Mouse (Mus musculus): Measurements from ENCODE around the gene Tex28. TPM values are rescaled to one million over a fixed set of nuclear protein-coding genes. Genes with fewer than 3 reads are reported as not detected.
A peak's percentile ranks its signal among the peaks of the same experiment; 100 is the strongest.
"Not testable (repeated sequence)": the region's sequence is repeated elsewhere in the genome, so short reads cannot be mapped to it uniquely, and the experiment has no call there.

Gene Tex28
- total RNA-seq (2014; fragmentation: Nextera tagmentation) (not detected in 2 replicates), total RNA-seq (2017) (not detected in 2 replicates)

DNA sequence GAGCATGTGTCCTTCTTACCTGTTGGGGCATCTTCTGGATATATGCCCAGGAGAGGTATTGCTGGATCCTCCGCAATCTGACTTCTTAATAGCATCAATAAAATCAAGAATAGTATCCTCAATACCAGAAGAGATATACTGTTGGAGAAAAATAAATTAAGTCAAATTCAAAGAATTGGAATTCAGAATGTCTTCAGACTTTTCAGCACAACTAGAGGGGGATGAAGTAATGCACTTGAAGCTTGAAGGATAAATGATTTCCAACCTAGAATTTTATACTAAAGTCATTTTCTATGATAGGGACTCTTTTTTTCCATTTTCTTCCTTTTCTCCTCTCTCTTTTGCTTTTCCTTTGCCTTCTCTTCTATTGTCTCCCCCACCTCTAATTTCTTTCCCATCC, at the start of gene Tex28:
Tex28 (minus strand) TSS at position 101 of the 400 bp plus-strand sequence.
- ATAC-seq (replicated peaks; ENCODE audit: poor library complexity, severe bottlenecking), result no peak

DNA sequence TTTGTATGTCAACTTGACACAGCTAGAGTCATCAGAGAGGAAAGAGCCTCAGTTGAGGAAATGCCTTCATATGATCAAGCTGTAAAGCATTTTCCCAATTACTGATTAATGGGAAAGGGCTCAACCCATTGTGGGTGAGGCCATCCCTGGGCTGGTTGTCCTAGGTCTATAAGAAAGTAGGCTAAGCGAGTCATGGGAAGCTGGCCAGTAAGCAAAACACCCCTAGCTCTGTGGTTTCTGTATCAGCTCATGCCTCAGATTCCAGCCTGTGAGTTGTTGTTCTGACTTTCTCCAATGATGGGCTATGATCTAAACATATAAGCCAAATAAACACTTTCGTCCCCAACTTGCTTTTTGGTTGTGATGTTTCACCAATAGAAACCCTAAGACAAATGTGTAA, 35.9 kb upstream of the Tex28 start:
- ATAC-seq (replicated peaks; ENCODE audit: poor library complexity, severe bottlenecking), result no peak

DNA sequence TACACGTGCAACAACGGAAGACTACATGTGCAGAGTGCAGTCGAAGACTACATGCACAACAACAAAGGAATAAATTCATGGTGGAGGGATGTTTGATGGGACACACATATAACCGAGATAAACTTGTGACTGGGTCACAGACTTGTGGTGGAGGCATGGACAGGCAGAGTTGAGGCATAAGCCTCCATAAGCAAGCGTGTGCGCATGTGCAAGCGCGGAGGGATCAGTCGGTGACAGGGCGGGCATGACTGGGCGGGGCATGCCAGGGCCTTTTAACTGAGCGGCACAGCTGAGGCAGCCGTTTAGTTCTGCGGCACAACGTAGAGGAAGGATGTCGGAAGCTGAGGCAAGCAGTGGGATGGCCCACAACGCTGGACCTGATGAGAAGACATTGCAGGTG, 9.3 kb upstream of the Tex28 start, which contains the start of gene Tktl1:
Tktl1 (plus strand) TSS at position 301 of the 400 bp plus-strand sequence.
- no peak for ATAC-seq (replicated peaks; ENCODE audit: poor library complexity, severe bottlenecking)

DNA sequence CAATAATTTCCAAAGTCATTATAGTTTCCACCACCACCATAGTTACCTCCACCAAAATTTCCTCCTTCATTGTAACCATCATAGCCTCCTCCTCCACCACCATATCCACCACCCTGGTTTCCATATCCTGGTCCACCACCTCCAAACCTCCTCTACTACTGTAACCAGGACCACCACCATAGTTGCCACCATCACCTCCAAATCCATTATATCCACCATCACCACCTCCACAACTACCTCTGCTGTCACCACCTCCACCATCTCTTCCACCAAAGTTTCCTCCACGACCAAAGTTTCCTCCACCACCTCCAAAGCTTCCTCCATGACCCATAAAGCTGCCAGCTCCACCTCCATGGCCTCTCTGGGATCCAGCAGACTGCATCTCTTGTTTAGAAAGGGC, 32.4 kb downstream of the Tex28 start, which contains the start of gene Mecp2:
Mecp2 (minus strand) TSS at position 101 of the 400 bp plus-strand sequence.
- not testable (repeated sequence) for ATAC-seq (replicated peaks; ENCODE audit: poor library complexity, severe bottlenecking)

DNA sequence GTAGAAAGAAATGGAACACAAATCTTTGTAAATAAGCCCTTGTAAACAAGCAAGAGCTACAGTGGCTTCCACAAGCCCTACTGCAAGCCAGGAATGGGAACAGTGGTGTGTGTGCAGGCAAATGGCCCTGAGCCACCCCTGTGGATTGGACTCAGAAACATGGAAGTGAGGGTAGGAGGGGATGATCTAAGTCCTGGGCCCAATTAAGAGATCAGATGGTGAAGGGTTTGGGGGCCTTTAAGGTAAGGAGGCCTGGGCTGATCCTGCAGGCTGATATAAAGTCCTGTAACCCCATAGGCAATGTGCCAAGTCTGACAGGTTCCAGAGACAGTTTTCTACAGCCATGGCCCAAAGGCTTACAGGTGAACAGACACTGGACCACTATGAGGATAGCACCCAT, 40.5 kb downstream of the Tex28 start, which contains the start of gene Opn1mw:
Opn1mw (plus strand) TSS at position 301 of the 400 bp plus-strand sequence.
- no peak for ATAC-seq (replicated peaks; ENCODE audit: poor library complexity, severe bottlenecking)

DNA sequence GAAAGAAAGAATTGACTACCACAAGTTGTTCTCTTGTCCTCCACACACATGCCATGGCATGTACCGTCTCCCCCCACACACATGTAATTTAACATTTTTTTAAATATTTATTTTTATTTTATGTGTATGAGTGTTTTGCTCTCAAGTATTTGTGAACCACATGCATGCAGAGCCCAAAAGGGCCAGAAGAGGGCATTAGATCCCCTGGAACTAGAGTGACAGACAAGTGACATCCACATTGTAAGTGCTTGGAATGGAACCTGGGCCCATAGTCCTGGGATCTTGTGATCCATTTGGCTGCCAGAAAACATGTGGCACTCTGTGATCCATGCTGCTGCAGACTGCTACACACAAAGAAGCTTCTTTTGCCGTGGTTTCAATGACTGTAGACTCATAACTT, 42.7 kb downstream of the Tex28 start:
- ATAC-seq (replicated peaks; ENCODE audit: poor library complexity, severe bottlenecking), result peak; percentile 35; the same call in 1 of the 2 replicates

DNA sequence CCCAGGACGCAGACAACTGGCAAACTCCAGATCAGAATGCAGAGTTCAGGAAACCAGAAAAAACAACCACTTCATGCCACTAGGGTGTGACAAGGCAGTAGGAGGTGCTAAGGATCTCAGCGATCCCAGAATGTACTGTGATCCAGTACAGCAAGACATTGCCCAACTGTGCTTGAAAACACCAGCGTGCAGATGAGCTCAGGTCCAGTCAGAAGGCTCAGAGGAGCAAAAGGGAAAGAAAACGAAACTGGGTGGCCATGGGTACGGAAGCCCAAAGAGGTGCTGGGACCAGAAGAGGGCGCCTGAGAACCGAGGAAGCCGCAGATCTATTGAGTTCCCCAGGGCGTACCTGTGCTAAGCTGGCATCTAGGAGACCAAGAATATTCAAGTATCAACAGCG, 52.1 kb downstream of the Tex28 start:
- peak; percentile 97 for ATAC-seq (replicated peaks; ENCODE audit: poor library complexity, severe bottlenecking)

DNA sequence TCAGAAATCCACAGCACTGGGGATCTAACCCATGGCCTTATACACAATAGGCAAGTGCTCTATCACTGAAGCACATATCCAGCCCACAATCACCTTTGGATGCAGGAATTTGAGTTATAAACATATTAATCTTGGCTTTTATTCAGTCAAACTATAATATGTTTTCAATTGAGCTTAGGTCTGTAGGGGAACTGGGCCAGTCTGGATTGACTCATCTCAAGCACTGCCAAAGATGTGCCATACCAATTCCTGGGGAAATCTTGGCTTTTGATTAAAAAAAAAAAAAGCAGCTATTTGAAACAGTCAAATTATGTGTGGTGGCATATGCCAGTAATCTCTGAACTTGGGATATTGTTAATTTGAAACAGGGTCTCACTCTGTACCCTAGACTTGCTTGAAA, 53.6 kb downstream of the Tex28 start:
- ATAC-seq (replicated peaks; ENCODE audit: poor library complexity, severe bottlenecking), result no peak

DNA sequence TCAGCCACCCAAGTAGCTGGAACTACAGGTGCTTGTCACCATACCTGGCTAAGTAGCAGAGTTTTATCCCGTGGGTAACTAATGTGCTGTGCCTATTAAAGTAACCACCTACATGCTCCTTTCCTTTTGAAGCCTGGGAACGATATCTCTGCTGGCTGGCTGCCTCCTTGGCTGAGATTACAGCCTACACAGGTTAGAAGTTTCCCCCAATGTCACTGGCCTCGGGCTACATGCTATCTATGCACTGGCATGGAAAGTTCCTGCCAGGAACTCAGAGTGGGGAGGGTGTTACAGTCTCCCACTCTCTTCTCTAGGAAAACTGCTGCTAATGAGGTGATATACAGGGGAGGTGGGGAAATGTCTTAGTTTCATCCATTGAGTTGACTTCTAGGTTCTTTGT, 58.9 kb downstream of the Tex28 start:
- ATAC-seq (replicated peaks; ENCODE audit: poor library complexity, severe bottlenecking), result no peak

DNA sequence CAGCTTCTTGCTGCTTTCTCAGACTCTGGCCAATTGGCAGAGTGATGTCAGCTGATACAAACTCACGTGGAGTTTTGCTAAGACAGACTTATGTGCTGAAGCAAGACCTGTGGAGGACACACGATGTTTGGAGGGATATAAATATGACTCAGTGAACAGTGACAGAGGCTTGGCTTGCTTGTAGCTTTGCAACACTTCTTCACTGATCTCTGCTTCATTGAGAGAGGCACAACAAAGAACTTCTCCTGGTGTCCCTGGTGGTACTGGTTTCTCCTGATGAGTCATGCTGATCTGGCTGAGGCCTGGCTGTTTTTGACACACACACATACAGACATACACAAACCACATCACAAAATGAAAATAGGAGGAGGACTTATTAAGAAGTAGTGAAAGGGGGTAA, 61.7 kb downstream of the Tex28 start:
- no peak for ATAC-seq (replicated peaks; ENCODE audit: poor library complexity, severe bottlenecking)

DNA sequence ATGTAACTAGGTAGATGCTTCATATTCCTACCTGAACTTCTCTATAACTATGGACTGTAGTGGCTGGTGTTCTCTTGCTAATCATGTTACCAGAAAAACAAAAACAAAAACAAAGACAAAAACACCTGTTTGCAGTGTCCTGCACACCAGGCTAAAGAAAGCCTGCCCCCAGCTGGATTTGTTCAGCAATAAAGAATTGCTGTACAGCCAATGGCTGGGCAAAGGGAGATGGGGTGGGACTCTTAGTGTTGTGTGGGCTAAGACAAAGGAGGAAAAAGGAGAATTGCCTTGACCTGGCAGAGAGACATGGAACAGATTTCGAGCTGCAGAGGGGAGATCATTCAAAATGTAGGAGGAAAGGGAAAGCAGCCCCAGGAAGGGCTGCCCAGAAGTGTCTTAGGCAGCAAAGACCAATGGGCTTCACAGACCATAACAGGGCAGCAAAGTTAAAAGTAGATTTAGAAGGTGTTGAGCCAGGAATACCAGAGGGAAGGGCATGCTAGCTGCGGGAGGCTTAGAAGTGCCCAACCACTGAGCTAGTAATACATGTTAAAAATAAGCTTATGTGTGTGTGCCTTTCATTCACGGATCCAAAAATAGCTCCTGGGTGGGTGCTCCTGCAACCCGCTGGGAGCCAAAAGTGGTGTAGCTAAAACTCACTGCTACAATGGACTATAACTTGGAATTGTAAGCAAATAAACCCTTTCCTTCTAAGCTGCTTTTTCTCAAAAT, 64.0 kb downstream of the Tex28 start:
- ATAC-seq (replicated peaks; ENCODE audit: poor library complexity, severe bottlenecking), result no peak

Other genes starting within 250 kb of the Tex28 start
- 45.1 and 49.1 TPM in 2 replicates for gene Arhgap4, start 246.0 kb downstream of the Tex28 start, total RNA-seq (2014; fragmentation: Nextera tagmentation)
- 26.4 and 36.3 TPM in 2 replicates for gene Arhgap4, start 246.0 kb downstream of the Tex28 start, total RNA-seq (2017)
- 159 and 179 TPM in 2 replicates for gene Naa10, start 245.9 kb downstream of the Tex28 start, total RNA-seq (2014; fragmentation: Nextera tagmentation)
- gene Naa10, start 245.9 kb downstream of the Tex28 start, total RNA-seq (2017), result 155 and 215 TPM in 2 replicates
- gene Renbp, start 237.0 kb downstream of the Tex28 start, total RNA-seq (2014; fragmentation: Nextera tagmentation), result 24.5 and 60.3 TPM in 2 replicates
- 13.6 and 24.3 TPM in 2 replicates for gene Renbp, start 237.0 kb downstream of the Tex28 start, total RNA-seq (2017)
- gene Hcfc1, start 201.5 kb downstream of the Tex28 start, total RNA-seq (2014; fragmentation: Nextera tagmentation), result 114 and 140 TPM in 2 replicates
- 55.5 and 63.3 TPM in 2 replicates for gene Hcfc1, start 201.5 kb downstream of the Tex28 start, total RNA-seq (2017)
- gene Irak1, start 143.9 kb downstream of the Tex28 start, total RNA-seq (2014; fragmentation: Nextera tagmentation), result 101 and 122 TPM in 2 replicates
- gene Irak1, start 143.9 kb downstream of the Tex28 start, total RNA-seq (2017), result 54.8 and 60.7 TPM in 2 replicates
- gene Opn1mw, start 40.4 kb downstream of the Tex28 start, total RNA-seq (2014; fragmentation: Nextera tagmentation), result not detected in 2 replicates
- not detected in 2 replicates for gene Opn1mw, start 40.4 kb downstream of the Tex28 start, total RNA-seq (2017)
- 19.9 and 22.6 TPM in 2 replicates for gene Mecp2, start 32.5 kb downstream of the Tex28 start, total RNA-seq (2014; fragmentation: Nextera tagmentation)
- 11.6 and 14.6 TPM in 2 replicates for gene Mecp2, start 32.5 kb downstream of the Tex28 start, total RNA-seq (2017)
- gene Tktl1, start 9.4 kb upstream of the Tex28 start, total RNA-seq (2014; fragmentation: Nextera tagmentation), result not detected in 2 replicates
- gene Tktl1, start 9.4 kb upstream of the Tex28 start, total RNA-seq (2017), result not detected in 2 replicates
- gene Flna, start 82.0 kb upstream of the Tex28 start, total RNA-seq (2014; fragmentation: Nextera tagmentation), result 292 and 348 TPM in 2 replicates
- gene Flna, start 82.0 kb upstream of the Tex28 start, total RNA-seq (2017), result 465 and 529 TPM in 2 replicates
- gene Emd, start 86.8 kb upstream of the Tex28 start, total RNA-seq (2014; fragmentation: Nextera tagmentation), result 81.8 and 85.5 TPM in 2 replicates
- 71.0 and 75.6 TPM in 2 replicates for gene Emd, start 86.8 kb upstream of the Tex28 start, total RNA-seq (2017)
- gene Rpl10, start 103.0 kb upstream of the Tex28 start, total RNA-seq (2014; fragmentation: Nextera tagmentation), result 5,642 and 5,847 TPM in 2 replicates
- gene Rpl10, start 103.0 kb upstream of the Tex28 start, total RNA-seq (2017), result 1,448 and 1,548 TPM in 2 replicates
- gene Taz, start 114.1 kb upstream of the Tex28 start, total RNA-seq (2014; fragmentation: Nextera tagmentation), result 29.2 and 47.6 TPM in 2 replicates
- gene Taz, start 114.1 kb upstream of the Tex28 start, total RNA-seq (2017), result 30.8 and 41.0 TPM in 2 replicates
- 28.6 and 34.8 TPM in 2 replicates for gene Dnase1l1, start 114.5 kb upstream of the Tex28 start, total RNA-seq (2014; fragmentation: Nextera tagmentation)
- gene Dnase1l1, start 114.5 kb upstream of the Tex28 start, total RNA-seq (2017), result 5.0 and 9.1 TPM in 2 replicates
- 109 and 114 TPM in 2 replicates for gene Atp6ap1, start 129.3 kb upstream of the Tex28 start, total RNA-seq (2014; fragmentation: Nextera tagmentation)
- gene Atp6ap1, start 129.3 kb upstream of the Tex28 start, total RNA-seq (2017), result 127 and 132 TPM in 2 replicates
- 70.7 and 101 TPM in 2 replicates for gene Gdi1, start 137.2 kb upstream of the Tex28 start, total RNA-seq (2014; fragmentation: Nextera tagmentation)
- gene Gdi1, start 137.2 kb upstream of the Tex28 start, total RNA-seq (2017), result 15.4 and 20.4 TPM in 2 replicates
- 42.5 and 46.1 TPM in 2 replicates for gene Fam50a, start 145.2 kb upstream of the Tex28 start, total RNA-seq (2014; fragmentation: Nextera tagmentation)
- gene Fam50a, start 145.2 kb upstream of the Tex28 start, total RNA-seq (2017), result 50.3 and 59.5 TPM in 2 replicates
- gene Plxna3, start 161.2 kb upstream of the Tex28 start, total RNA-seq (2014; fragmentation: Nextera tagmentation), result 3.7 and 6.3 TPM in 2 replicates
- gene Plxna3, start 161.2 kb upstream of the Tex28 start, total RNA-seq (2017), result 2.5 and 2.6 TPM in 2 replicates
- 72.4 and 93.2 TPM in 2 replicates for gene Lage3, start 185.8 kb upstream of the Tex28 start, total RNA-seq (2014; fragmentation: Nextera tagmentation)
- gene Lage3, start 185.8 kb upstream of the Tex28 start, total RNA-seq (2017), result 23.5 and 28.4 TPM in 2 replicates
- gene Ubl4a, start 205.4 kb upstream of the Tex28 start, total RNA-seq (2014; fragmentation: Nextera tagmentation), result 49.7 and 50.3 TPM in 2 replicates
- 15.8 and 17.3 TPM in 2 replicates for gene Ubl4a, start 205.4 kb upstream of the Tex28 start, total RNA-seq (2017)
- gene Slc10a3, start 205.5 kb upstream of the Tex28 start, total RNA-seq (2014; fragmentation: Nextera tagmentation), result 32.0 and 39.6 TPM in 2 replicates
- gene Slc10a3, start 205.5 kb upstream of the Tex28 start, total RNA-seq (2017), result 12.8 and 18.3 TPM in 2 replicates
- 8.8 and 21.1 TPM in 2 replicates for gene Fam3a, start 225.4 kb upstream of the Tex28 start, total RNA-seq (2014; fragmentation: Nextera tagmentation)
- gene Fam3a, start 225.4 kb upstream of the Tex28 start, total RNA-seq (2017), result 12.3 and 14.7 TPM in 2 replicates
- 13.1 and 23.7 TPM in 2 replicates for gene Ikbkg, start 225.5 kb upstream of the Tex28 start, total RNA-seq (2014; fragmentation: Nextera tagmentation)
- gene Ikbkg, start 225.5 kb upstream of the Tex28 start, total RNA-seq (2017), result 23.1 and 57.0 TPM in 2 replicates

All from granulocyte monocyte progenitor cell, adult 5-6 weeks (primary cell).